ENCODE assay signal across 17 mouse cellular contexts in genomic region chr17:44782366-44782765, GRCm38 (mm10).
"Had no signal": no experiment of that assay in that cellular context is flagged by ENCODE, and none has a peak within 500 bp of the region (broad histone marks: within the 10 kb centered on the region; RNA-seq: fewer than 3 reads in every experiment).

No protein-coding gene starts in this region.

- H3K36me3 ChIP-seq: liver, embryonic 15.5 days; midbrain, embryonic 12.5 days; neural tube, embryonic 13.5 days; neural tube, embryonic 15.5 days; stomach, embryonic 15.5 days had no signal

- ATAC-seq: liver, postnatal 0 days; midbrain, embryonic 16.5 days had no signal

- H3K9me3 ChIP-seq: liver, embryonic 15.5 days; midbrain, embryonic 12.5 days; neural tube, embryonic 13.5 days; neural tube, embryonic 15.5 days; stomach, embryonic 15.5 days had no signal

- H3K4me2 ChIP-seq: liver, embryonic 15.5 days; lung, embryonic 14.5 days; midbrain, embryonic 12.5 days; neural tube, embryonic 13.5 days; neural tube, embryonic 15.5 days; stomach, embryonic 15.5 days had no signal

- H3K9ac ChIP-seq: liver, embryonic 15.5 days; liver, postnatal 0 days; lung, embryonic 14.5 days; midbrain, embryonic 12.5 days; neural tube, embryonic 13.5 days; neural tube, embryonic 15.5 days; stomach, embryonic 15.5 days had no signal

- H3K27me3 ChIP-seq: liver, embryonic 15.5 days; midbrain, embryonic 12.5 days; neural tube, embryonic 13.5 days; neural tube, embryonic 15.5 days; stomach, embryonic 15.5 days had no signal

- DNase-seq: liver, postnatal 0 days; lung, embryonic 14.5 days; lung, postnatal 10 days; lung, postnatal 4 days; midbrain, embryonic 14.5 days; right cerebral cortex, postnatal 14 days; thymus, adult 2 months; thymus, postnatal 25 days; thymus, postnatal 4 days had no signal

- H3K27ac ChIP-seq: liver, embryonic 15.5 days; midbrain, embryonic 12.5 days; neural tube, embryonic 13.5 days; neural tube, embryonic 15.5 days; stomach, embryonic 15.5 days; stomach, postnatal 0 days had no signal

- H3K4me1 ChIP-seq: stomach, embryonic 15.5 days had no signal

- H3K4me3 ChIP-seq: liver, embryonic 15.5 days; midbrain, embryonic 12.5 days; myocyte; neural tube, embryonic 13.5 days; neural tube, embryonic 15.5 days; stomach, embryonic 15.5 days had no signal
